Mouse (Mus musculus): ENCODE results near the gene Arhgef6. TPM values are rescaled to one million over a fixed set of nuclear protein-coding genes. Genes with fewer than 3 reads are reported as not detected.

Gene Arhgef6
- polyA plus RNA-seq (2014; fragmentation: Nextera tagmentation; extraction: Ambion mirVana) = 45.9 and 54.2 TPM in 2 replicates

DNA sequence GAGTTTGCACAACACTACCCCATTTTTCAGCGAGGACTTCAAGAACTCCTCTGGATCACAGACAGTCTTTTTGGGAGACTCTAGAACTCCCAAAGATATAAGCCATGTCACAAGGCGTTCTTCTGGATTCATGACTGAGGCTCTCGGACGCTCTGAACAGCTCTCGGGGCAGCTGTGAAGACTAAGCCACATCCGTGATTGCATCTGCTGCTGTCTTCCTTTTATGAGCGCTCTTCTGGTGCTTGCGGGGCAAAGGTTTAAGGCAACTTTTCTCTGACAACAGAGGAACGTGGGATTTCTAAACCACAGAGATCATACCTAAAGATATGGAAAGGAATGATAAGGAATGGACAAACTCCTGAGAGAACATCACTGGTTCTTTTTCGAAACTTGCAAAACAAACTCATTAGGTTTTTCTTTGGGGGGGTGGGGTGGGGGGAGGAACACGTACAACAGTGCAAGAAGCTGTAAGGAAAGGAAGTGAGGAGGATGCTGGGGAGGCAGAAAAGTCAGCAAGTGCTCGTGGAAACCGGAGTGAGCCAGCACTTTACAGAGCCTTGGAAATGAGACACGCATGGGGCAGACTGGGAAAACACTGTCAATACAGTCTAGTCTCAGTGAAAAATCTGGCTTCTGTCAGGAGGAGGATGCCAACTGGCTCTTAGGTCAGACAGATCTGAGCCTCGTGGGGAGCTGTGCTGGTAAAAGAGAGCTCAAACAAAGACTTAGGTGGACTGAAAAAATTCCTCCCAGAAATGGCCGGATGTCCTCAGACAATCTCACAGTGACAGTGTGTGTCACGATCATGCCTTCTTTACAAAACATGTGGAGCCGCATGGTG is at the start of gene Arhgef6:
Arhgef6 (minus strand) TSS at position 359 of the 841 bp plus-strand sequence.
- Histone ChIP-seq H3K4me2 (ENCODE audit: low read length) (peak within 1 kb of the TSS; percentile 31), H3K9me3 (ENCODE audit: control insufficient read depth, low read length) (no peaks in the 10 kb centered on the region), H3K36me3 (ENCODE audit: control insufficient read depth, insufficient read depth, low read length) (no peaks in the 10 kb centered on the region), H3K9ac (ENCODE audit: low read length) (no peak within 1 kb of the TSS), H3K4me1 (ENCODE audit: control insufficient read depth in 2 of 2, insufficient read depth in 2 of 2, low read length in 2 of 2) (peaks cover 3 to 4% of the 10 kb centered on the region in 2 experiments; a peak in 2 of 4 replicates), H3K4me3 (ENCODE audit: control insufficient read depth in 1 of 2, insufficient read depth in 1 of 2, low read depth in 1 of 2, low read length in 2 of 2) (no peak within 1 kb of the TSS), H3K27me3 (ENCODE audit: control insufficient read depth, insufficient read depth, low read length) (no peaks in the 10 kb centered on the region), H3K27ac (replicated peaks in 1 of 2; ENCODE audit: control insufficient read depth in 1 of 2, insufficient read depth in 1 of 2, low read depth in 2 of 2, low read length in 2 of 2) (no peak within 1 kb of the TSS; a peak in 1 of 4 replicates)
- no peak for ATAC-seq (ENCODE audit: insufficient number of reproducible peaks, insufficient read depth, low FRiP score, low read depth)
- WGBS = 48% methylated on average over 18 of the region's 18 CpGs

DNA sequence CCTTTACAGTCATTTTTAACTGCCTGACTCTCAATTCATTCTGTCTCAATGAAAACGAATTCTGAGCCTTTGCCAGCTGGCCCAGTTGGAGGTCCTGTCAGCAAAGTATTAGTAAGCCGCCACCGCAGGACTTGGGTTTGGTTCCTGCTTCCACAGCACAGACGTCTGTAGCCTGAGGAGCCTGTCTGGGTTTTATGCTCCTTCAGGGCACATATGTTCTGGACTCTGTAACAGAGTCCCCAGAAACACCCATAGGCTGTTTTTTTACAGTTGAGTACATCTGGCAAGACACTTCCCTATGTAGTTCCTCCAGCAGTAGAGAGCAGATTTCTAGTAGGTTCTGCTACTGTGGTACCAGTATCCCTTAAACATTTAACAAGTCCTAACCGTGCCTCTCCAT is 42.4 kb upstream of the Arhgef6 start:
- H3K4me1 ChIP-seq (ENCODE audit: control insufficient read depth in 2 of 2, insufficient read depth in 2 of 2, low read length in 2 of 2) = no peaks in the 10 kb centered on the region
- no peak for ATAC-seq (ENCODE audit: insufficient number of reproducible peaks, insufficient read depth, low FRiP score, low read depth)
- no peak overlapping the region for H3K4me3 ChIP-seq (ENCODE audit: control insufficient read depth in 1 of 2, insufficient read depth in 1 of 2, low read depth in 1 of 2, low read length in 2 of 2)
- no peak overlapping the region for H3K4me2 ChIP-seq (ENCODE audit: low read length)
- WGBS = 63% methylated on average over 5 of the region's 5 CpGs
- H3K27me3 ChIP-seq (ENCODE audit: control insufficient read depth, insufficient read depth, low read length) = no peaks in the 10 kb centered on the region
- H3K9me3 ChIP-seq (ENCODE audit: control insufficient read depth, low read length) = no peaks in the 10 kb centered on the region
- H3K27ac ChIP-seq (replicated peaks in 1 of 2; ENCODE audit: control insufficient read depth in 1 of 2, insufficient read depth in 1 of 2, low read depth in 2 of 2, low read length in 2 of 2) = no peak overlapping the region
- H3K9ac ChIP-seq (ENCODE audit: low read length) = no peak overlapping the region
- H3K36me3 ChIP-seq (ENCODE audit: control insufficient read depth, insufficient read depth, low read length) = peaks cover 96% of the 10 kb centered on the region

DNA sequence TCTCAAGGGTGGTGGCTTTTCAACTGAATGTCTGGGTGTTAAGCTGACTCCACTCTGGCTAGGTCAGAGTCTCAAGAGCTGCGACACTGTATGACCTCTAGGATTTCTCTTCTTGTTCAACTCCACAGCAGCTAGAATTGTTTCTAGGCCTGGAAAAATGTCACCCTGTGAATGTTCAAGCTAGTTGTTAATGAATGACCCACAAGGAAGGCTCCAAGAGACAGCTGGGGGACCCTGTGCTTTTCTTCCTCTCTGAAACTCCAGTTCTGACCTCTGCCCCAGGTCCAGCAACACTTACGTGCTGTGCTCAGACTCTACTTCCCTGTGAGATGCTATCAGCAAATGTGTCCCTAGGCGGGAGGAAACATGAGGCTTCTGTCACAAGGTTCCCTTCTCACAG is 40.0 kb upstream of the Arhgef6 start:
- no peak overlapping the region for H3K4me3 ChIP-seq (ENCODE audit: control insufficient read depth in 1 of 2, insufficient read depth in 1 of 2, low read depth in 1 of 2, low read length in 2 of 2)
- 79% methylated on average over 3 of the region's 3 CpGs for WGBS

DNA sequence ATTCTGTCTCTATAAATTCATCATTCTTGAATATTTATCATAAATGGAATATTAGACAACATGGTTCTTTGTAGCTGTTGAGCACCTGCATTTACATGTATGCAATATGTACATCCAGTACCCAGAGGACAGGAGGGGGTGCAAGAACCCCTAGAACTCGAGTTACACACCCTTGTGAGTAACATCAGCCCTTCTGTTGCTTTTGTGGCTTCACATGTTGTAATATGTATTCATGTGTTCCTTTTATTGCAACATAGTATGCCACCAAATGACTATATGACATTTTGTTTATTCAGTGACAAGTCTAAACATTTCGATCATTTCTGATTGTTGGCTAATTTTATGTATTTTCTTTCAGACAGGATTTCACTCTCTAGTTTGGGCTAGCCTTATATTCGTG is 38.6 kb upstream of the Arhgef6 start:
- Histone ChIP-seq H3K4me2 (ENCODE audit: low read length) (no peak overlapping the region), H3K27ac (replicated peaks in 1 of 2; ENCODE audit: control insufficient read depth in 1 of 2, insufficient read depth in 1 of 2, low read depth in 2 of 2, low read length in 2 of 2) (no peak overlapping the region), H3K27me3 (ENCODE audit: control insufficient read depth, insufficient read depth, low read length) (no peaks in the 10 kb centered on the region), H3K4me3 (ENCODE audit: control insufficient read depth in 1 of 2, insufficient read depth in 1 of 2, low read depth in 1 of 2, low read length in 2 of 2) (no peak overlapping the region), H3K4me1 (ENCODE audit: control insufficient read depth in 2 of 2, insufficient read depth in 2 of 2, low read length in 2 of 2) (no peaks in the 10 kb centered on the region), H3K9ac (ENCODE audit: low read length) (no peak overlapping the region), H3K9me3 (ENCODE audit: control insufficient read depth, low read length) (no peaks in the 10 kb centered on the region), H3K36me3 (ENCODE audit: control insufficient read depth, insufficient read depth, low read length) (peaks cover 58% of the 10 kb centered on the region)
- WGBS = 73% methylated on average over 3 of the region's 3 CpGs
- ATAC-seq (ENCODE audit: insufficient number of reproducible peaks, insufficient read depth, low FRiP score, low read depth) = no peak

More for the DNA sequence above, 40.0 kb upstream of the Arhgef6 start:
- no peak overlapping the region for H3K27ac ChIP-seq (replicated peaks in 1 of 2; ENCODE audit: control insufficient read depth in 1 of 2, insufficient read depth in 1 of 2, low read depth in 2 of 2, low read length in 2 of 2)
- H3K27me3 ChIP-seq (ENCODE audit: control insufficient read depth, insufficient read depth, low read length) = no peaks in the 10 kb centered on the region
- H3K4me2 ChIP-seq (ENCODE audit: low read length) = no peak overlapping the region
- no peak for ATAC-seq (ENCODE audit: insufficient number of reproducible peaks, insufficient read depth, low FRiP score, low read depth)
- no peaks in the 10 kb centered on the region for H3K9me3 ChIP-seq (ENCODE audit: control insufficient read depth, low read length)
- no peaks in the 10 kb centered on the region for H3K4me1 ChIP-seq (ENCODE audit: control insufficient read depth in 2 of 2, insufficient read depth in 2 of 2, low read length in 2 of 2)
- H3K9ac ChIP-seq (ENCODE audit: low read length) = no peak overlapping the region
- peaks cover 73% of the 10 kb centered on the region for H3K36me3 ChIP-seq (ENCODE audit: control insufficient read depth, insufficient read depth, low read length)

DNA sequence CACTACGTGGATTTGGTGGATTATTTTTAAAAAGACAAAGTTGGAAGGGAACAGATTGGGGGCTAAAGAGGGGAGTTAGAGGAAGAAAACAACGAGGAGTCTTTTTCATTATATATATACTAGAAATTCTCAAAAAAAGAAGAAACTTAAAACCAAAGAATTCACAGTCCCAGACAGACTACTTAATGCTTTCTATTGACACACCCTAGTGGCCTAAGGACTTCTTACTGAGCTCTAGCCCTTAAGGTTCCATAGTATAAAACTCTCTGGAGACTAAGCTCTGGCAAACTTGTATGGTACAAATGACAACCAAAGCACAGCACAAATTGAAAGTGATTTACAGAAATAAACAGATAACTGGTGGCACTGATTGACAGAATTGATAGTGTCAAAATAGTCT is 35.5 kb upstream of the Arhgef6 start:
- ATAC-seq (ENCODE audit: insufficient number of reproducible peaks, insufficient read depth, low FRiP score, low read depth) = no peak
- H3K36me3 ChIP-seq (ENCODE audit: control insufficient read depth, insufficient read depth, low read length) = peaks cover 30% of the 10 kb centered on the region
- H3K9ac ChIP-seq (ENCODE audit: low read length) = no peak overlapping the region
- no peak overlapping the region for H3K4me2 ChIP-seq (ENCODE audit: low read length)
- H3K4me3 ChIP-seq (ENCODE audit: control insufficient read depth in 1 of 2, insufficient read depth in 1 of 2, low read depth in 1 of 2, low read length in 2 of 2) = no peak overlapping the region
- no peaks in the 10 kb centered on the region for H3K4me1 ChIP-seq (ENCODE audit: control insufficient read depth in 2 of 2, insufficient read depth in 2 of 2, low read length in 2 of 2)
- no peak overlapping the region for H3K27ac ChIP-seq (replicated peaks in 1 of 2; ENCODE audit: control insufficient read depth in 1 of 2, insufficient read depth in 1 of 2, low read depth in 2 of 2, low read length in 2 of 2)
- H3K9me3 ChIP-seq (ENCODE audit: control insufficient read depth, low read length) = no peaks in the 10 kb centered on the region
- H3K27me3 ChIP-seq (ENCODE audit: control insufficient read depth, insufficient read depth, low read length) = no peaks in the 10 kb centered on the region
- 83% methylated on average over 2 of the region's 2 CpGs for WGBS

DNA sequence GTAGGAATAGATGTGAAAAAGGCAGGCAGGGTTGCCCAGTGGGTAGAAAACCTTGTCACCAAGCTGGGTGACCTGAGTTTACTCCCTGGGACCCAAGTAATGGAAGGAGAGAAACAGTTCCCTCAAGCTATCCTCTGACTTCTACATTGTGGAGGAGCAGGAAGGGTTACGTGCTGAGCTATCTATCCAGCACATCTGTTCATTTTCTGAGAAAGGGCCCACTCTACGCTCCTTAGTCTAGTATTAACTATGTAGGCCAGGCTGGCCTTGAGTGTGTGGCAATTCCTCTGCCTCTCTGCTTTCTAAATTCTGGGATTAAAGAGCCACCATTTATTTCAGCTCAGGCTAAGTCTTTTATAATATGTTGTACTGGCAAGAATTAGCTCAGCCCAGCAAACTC is 35.0 kb upstream of the Arhgef6 start:
- no peak overlapping the region for H3K4me3 ChIP-seq (ENCODE audit: control insufficient read depth in 1 of 2, insufficient read depth in 1 of 2, low read depth in 1 of 2, low read length in 2 of 2)
- no peaks in the 10 kb centered on the region for H3K9me3 ChIP-seq (ENCODE audit: control insufficient read depth, low read length)
- H3K27ac ChIP-seq (replicated peaks in 1 of 2; ENCODE audit: control insufficient read depth in 1 of 2, insufficient read depth in 1 of 2, low read depth in 2 of 2, low read length in 2 of 2) = no peak overlapping the region
- H3K36me3 ChIP-seq (ENCODE audit: control insufficient read depth, insufficient read depth, low read length) = peaks cover 25% of the 10 kb centered on the region
- 82% methylated on average over 2 of the region's 2 CpGs for WGBS
- H3K4me1 ChIP-seq (ENCODE audit: control insufficient read depth in 2 of 2, insufficient read depth in 2 of 2, low read length in 2 of 2) = no peaks in the 10 kb centered on the region
- no peak overlapping the region for H3K4me2 ChIP-seq (ENCODE audit: low read length)
- ATAC-seq (ENCODE audit: insufficient number of reproducible peaks, insufficient read depth, low FRiP score, low read depth) = no peak
- H3K9ac ChIP-seq (ENCODE audit: low read length) = no peak overlapping the region
- H3K27me3 ChIP-seq (ENCODE audit: control insufficient read depth, insufficient read depth, low read length) = no peaks in the 10 kb centered on the region

DNA sequence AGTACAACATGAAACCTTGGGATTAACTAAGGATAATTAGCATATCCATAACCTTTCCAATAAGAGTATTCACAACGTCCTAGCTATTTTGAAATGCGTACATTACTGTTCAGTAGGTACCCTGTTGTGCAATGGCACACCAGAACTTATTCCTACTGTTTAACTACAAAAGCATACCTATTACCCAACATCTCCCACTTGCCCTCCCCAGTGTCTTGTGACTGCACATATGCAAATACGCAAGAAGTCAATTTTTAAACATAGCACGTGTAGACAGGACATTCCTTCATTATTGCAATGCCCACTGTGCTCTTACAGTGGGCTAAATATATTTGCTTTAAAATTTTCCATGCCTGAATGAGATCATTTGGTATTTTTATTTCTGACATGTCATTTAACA is 34.4 kb upstream of the Arhgef6 start:
- 74% methylated on average over 4 of the region's 4 CpGs for whole genome bisulfite sequencing
- no peak overlapping the region for H3K9ac ChIP-seq (ENCODE audit: low read length)
- no peak overlapping the region for H3K4me3 ChIP-seq (ENCODE audit: control insufficient read depth in 1 of 2, insufficient read depth in 1 of 2, low read depth in 1 of 2, low read length in 2 of 2)
- H3K9me3 ChIP-seq (ENCODE audit: control insufficient read depth, low read length) = no peaks in the 10 kb centered on the region
- no peak overlapping the region for H3K4me2 ChIP-seq (ENCODE audit: low read length)
- no peak overlapping the region for H3K27ac ChIP-seq (replicated peaks in 1 of 2; ENCODE audit: control insufficient read depth in 1 of 2, insufficient read depth in 1 of 2, low read depth in 2 of 2, low read length in 2 of 2)
- no peaks in the 10 kb centered on the region for H3K4me1 ChIP-seq (ENCODE audit: control insufficient read depth in 2 of 2, insufficient read depth in 2 of 2, low read length in 2 of 2)
- H3K27me3 ChIP-seq (ENCODE audit: control insufficient read depth, insufficient read depth, low read length) = no peaks in the 10 kb centered on the region
- peaks cover 20% of the 10 kb centered on the region for H3K36me3 ChIP-seq (ENCODE audit: control insufficient read depth, insufficient read depth, low read length)
- no peak for ATAC-seq (ENCODE audit: insufficient number of reproducible peaks, insufficient read depth, low FRiP score, low read depth)

All from heart, embryonic 14.5 days (tissue).